Mouse (Mus musculus): ENCODE measurements around the gene Tmem132d. TPM values are rescaled to one million over a fixed set of nuclear protein-coding genes. Genes with fewer than 3 reads are reported as not detected.

Tmem132d gene
- polyA plus RNA-seq, 1 experiment: not detected

DNA sequence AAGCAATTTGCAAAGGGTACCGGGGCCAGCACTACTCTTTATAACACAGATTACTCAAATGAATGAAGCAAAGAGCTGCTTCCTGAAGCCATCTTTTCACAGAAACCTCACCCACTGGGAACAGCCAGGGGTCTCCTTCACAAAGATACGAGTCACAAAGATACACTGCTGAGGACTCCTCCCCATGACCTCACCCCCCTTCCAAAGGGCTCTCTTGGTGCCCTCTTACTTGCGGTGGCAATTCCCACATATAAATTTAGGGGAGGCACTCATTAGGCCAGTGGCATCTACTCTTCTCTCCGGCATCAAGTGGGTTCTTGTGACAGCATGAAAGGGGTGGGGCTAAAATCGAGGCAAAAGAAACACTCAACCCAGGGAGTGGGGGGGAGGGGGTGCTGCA, 8.2 kb upstream of the Tmem132d start:
- TF ChIP-seq CTCF (IDR thresholded peaks at IDR 0.05; ENCODE audit: low read depth, low read length) (no peak), POLR2A (IDR thresholded peaks at IDR 0.05; ENCODE audit: borderline replicate concordance, low read depth, low read length) (no peak)
- Histone ChIP-seq H3K4me3 (ENCODE audit: insufficient read depth, low read length) (no peak overlapping the region), H3K4me1 (ENCODE audit: control insufficient read depth, insufficient read depth, low read length) (no peaks in the 10 kb centered on the region), H3K27ac (ENCODE audit: insufficient read depth, low read depth, low read length) (no peak overlapping the region)

GRCm38 (mm10) chr5:128439828-128440227, 7.0 kb upstream of the Tmem132d start:
- TF ChIP-seq CTCF (IDR thresholded peaks at IDR 0.05; ENCODE audit: low read depth, low read length): no peak
- TF ChIP-seq POLR2A (IDR thresholded peaks at IDR 0.05; ENCODE audit: borderline replicate concordance, low read depth, low read length): no peak
- Histone ChIP-seq H3K4me1 (ENCODE audit: control insufficient read depth, insufficient read depth, low read length) (no peaks in the 10 kb centered on the region), H3K27ac (ENCODE audit: insufficient read depth, low read depth, low read length) (no peak overlapping the region), H3K4me3 (ENCODE audit: insufficient read depth, low read length) (no peak overlapping the region)

DNA sequence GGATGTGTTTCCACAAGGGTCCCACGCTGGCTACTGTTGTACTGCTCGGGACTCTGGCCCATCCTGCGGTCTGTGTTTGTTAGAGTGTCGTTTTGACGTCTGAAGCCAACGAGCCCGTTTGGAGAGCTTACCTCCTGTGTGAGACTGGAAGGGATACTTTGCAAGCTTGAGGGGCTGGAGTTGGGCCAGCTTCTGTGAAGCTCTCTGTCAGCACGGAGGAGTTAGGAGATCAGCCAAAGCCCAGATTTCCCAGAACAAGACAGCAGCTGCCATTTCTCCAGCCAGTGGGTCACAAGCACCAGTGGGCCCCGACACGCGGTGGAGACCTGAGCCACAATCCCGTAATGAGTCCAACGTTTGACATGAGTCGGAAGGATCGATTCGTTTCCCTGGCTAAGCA, 5.2 kb upstream of the Tmem132d start:
- TF ChIP-seq CTCF (IDR thresholded peaks at IDR 0.05; ENCODE audit: low read depth, low read length) (no peak), POLR2A (IDR thresholded peaks at IDR 0.05; ENCODE audit: borderline replicate concordance, low read depth, low read length) (no peak)
- Histone ChIP-seq H3K4me3 (ENCODE audit: insufficient read depth, low read length) (no peak overlapping the region), H3K27ac (ENCODE audit: insufficient read depth, low read depth, low read length) (no peak overlapping the region), H3K4me1 (ENCODE audit: control insufficient read depth, insufficient read depth, low read length) (no peaks in the 10 kb centered on the region)

DNA sequence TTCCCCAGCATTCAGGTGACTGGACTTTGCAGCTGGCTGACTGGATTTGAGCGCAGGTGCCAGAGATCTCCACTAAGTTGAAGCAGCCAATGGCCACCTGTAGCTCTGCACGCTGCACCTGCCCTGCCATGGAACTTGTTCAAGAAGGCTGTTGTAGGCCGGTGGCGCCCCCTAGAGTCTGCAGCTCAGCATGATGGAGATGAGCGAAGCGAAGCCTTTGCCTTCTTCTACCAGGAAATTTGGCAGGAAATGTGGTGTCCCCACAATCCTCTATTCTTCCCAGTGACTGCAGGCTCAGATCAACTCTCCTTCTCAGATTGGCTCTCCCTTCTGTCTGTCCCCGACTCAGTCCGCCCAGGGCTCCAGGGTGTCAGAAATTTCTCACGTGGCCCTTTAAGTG, 4.0 kb upstream of the Tmem132d start:
- no peak overlapping the region for H3K4me3 ChIP-seq (ENCODE audit: insufficient read depth, low read length)
- no peak for TF ChIP-seq POLR2A (IDR thresholded peaks at IDR 0.05; ENCODE audit: borderline replicate concordance, low read depth, low read length)
- no peak for TF ChIP-seq CTCF (IDR thresholded peaks at IDR 0.05; ENCODE audit: low read depth, low read length)
- no peaks in the 10 kb centered on the region for H3K4me1 ChIP-seq (ENCODE audit: control insufficient read depth, insufficient read depth, low read length)
- no peak overlapping the region for H3K27ac ChIP-seq (ENCODE audit: insufficient read depth, low read depth, low read length)

DNA sequence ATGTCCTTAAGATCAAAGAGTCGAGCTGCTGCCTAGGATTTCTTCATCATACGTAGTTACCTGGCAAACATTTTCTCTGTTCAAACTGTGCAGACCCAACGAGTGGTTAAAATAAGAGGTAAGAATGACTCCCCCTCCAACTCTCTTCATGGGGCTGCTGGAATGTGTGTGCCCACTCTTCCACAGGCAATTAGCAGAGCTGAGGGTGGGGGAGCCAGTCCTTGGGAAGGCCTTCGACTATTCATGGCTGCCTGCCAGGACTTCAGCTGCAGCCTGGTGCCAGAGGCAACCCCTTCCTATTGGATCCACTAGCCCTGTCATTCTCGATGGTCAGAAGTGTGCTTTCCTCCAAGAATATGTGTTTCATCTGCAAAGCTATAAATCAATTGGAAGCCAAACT, 2.8 kb upstream of the Tmem132d start:
- TF ChIP-seq CTCF (IDR thresholded peaks at IDR 0.05; ENCODE audit: low read depth, low read length) (no peak), POLR2A (IDR thresholded peaks at IDR 0.05; ENCODE audit: borderline replicate concordance, low read depth, low read length) (no peak)
- Histone ChIP-seq H3K27ac (ENCODE audit: insufficient read depth, low read depth, low read length) (no peak overlapping the region), H3K4me1 (ENCODE audit: control insufficient read depth, insufficient read depth, low read length) (no peaks in the 10 kb centered on the region), H3K4me3 (ENCODE audit: insufficient read depth, low read length) (no peak overlapping the region)

DNA sequence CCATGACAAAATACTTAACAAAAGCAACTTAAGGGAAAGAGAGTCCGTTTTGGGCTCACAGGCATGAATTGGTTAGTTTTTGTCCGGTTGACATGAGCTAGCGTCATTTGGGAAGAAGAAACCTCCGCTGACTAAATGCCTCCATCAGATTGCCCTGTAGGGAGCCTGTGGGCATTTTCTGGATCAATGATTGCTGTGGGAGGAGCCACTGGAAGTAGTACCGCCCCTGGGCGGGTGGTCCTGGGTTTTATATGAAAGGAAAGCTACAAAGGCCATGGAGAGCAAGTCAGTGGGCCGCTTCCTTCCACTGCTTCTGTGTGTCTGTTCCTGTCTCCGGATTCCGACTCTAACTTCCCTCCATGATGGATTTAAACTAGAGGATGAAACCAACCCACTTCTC, 909 bp upstream of the Tmem132d start:
- H3K4me3 ChIP-seq (ENCODE audit: insufficient read depth, low read length): no peak overlapping the region
- no peak for TF ChIP-seq CTCF (IDR thresholded peaks at IDR 0.05; ENCODE audit: low read depth, low read length)
- TF ChIP-seq POLR2A (IDR thresholded peaks at IDR 0.05; ENCODE audit: borderline replicate concordance, low read depth, low read length): no peak

GRCm38 (mm10) chr5:128432422-128432821, 455 bp downstream of the Tmem132d start:
- no peak overlapping the region for H3K27ac ChIP-seq (ENCODE audit: insufficient read depth, low read depth, low read length)
- TF ChIP-seq CTCF (IDR thresholded peaks at IDR 0.05; ENCODE audit: low read depth, low read length): no peak
- no peak for TF ChIP-seq POLR2A (IDR thresholded peaks at IDR 0.05; ENCODE audit: borderline replicate concordance, low read depth, low read length)
- H3K4me1 ChIP-seq (ENCODE audit: control insufficient read depth, insufficient read depth, low read length): no peaks in the 10 kb centered on the region
- no peak overlapping the region for H3K4me3 ChIP-seq (ENCODE audit: insufficient read depth, low read length)

More for the DNA sequence above, 909 bp upstream of the Tmem132d start:
- no peak overlapping the region for H3K27ac ChIP-seq (ENCODE audit: insufficient read depth, low read depth, low read length)
- H3K4me1 ChIP-seq (ENCODE audit: control insufficient read depth, insufficient read depth, low read length): no peaks in the 10 kb centered on the region

DNA sequence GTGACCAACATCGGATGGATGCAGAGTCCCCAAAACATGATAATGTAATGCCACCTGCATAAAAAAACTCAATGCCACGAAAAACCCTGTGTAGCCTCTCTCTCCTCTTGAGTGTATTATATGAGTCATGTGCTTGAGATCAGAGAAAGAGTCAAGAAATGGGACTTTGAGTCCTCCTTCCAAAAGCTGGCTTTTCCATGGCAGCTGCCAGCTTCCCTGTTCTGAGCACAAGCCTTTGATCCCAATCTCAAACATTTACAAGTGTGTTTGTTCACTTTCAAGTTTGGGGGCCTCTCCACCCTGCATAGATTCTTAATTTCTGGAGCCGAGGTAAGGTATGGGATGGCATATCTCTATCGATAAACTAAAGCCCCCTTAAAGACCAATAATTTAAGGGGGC, 8.2 kb downstream of the Tmem132d start:
- H3K27ac ChIP-seq (ENCODE audit: insufficient read depth, low read depth, low read length): no peak overlapping the region
- no peak overlapping the region for H3K4me3 ChIP-seq (ENCODE audit: insufficient read depth, low read length)
- TF ChIP-seq CTCF (IDR thresholded peaks at IDR 0.05; ENCODE audit: low read depth, low read length): no peak
- no peak for TF ChIP-seq POLR2A (IDR thresholded peaks at IDR 0.05; ENCODE audit: borderline replicate concordance, low read depth, low read length)
- no peaks in the 10 kb centered on the region for H3K4me1 ChIP-seq (ENCODE audit: control insufficient read depth, insufficient read depth, low read length)

GRCm38 (mm10) chr5:128424213-128424612, 8.7 kb downstream of the Tmem132d start:
- H3K4me3 ChIP-seq (ENCODE audit: insufficient read depth, low read length): no peak overlapping the region
- H3K4me1 ChIP-seq (ENCODE audit: control insufficient read depth, insufficient read depth, low read length): no peaks in the 10 kb centered on the region
- TF ChIP-seq POLR2A (IDR thresholded peaks at IDR 0.05; ENCODE audit: borderline replicate concordance, low read depth, low read length) (no peak), CTCF (IDR thresholded peaks at IDR 0.05; ENCODE audit: low read depth, low read length) (no peak)
- no peak overlapping the region for H3K27ac ChIP-seq (ENCODE audit: insufficient read depth, low read depth, low read length)

- H3K27ac ChIP-seq (ENCODE audit: insufficient read depth, low read depth, low read length): no peak overlapping the region
- no peaks in the 10 kb centered on the region for H3K4me1 ChIP-seq (ENCODE audit: control insufficient read depth, insufficient read depth, low read length)
- no peak overlapping the region for H3K4me3 ChIP-seq (ENCODE audit: insufficient read depth, low read length)
- no peak for TF ChIP-seq CTCF (IDR thresholded peaks at IDR 0.05; ENCODE audit: low read depth, low read length)
- TF ChIP-seq POLR2A (IDR thresholded peaks at IDR 0.05; ENCODE audit: borderline replicate concordance, low read depth, low read length): no peak
These were observed 10.8 kb downstream of the Tmem132d start for GRCm38 (mm10) chr5:128422090-128422489.

GRCm38 (mm10) chr5:128418149-128418710, 14.6 kb downstream of the Tmem132d start:
- no peak for TF ChIP-seq POLR2A (IDR thresholded peaks at IDR 0.05; ENCODE audit: borderline replicate concordance, low read depth, low read length)
- no peak for TF ChIP-seq CTCF (IDR thresholded peaks at IDR 0.05; ENCODE audit: low read depth, low read length)
- H3K4me3 ChIP-seq (ENCODE audit: insufficient read depth, low read length): no peak overlapping the region
- H3K27ac ChIP-seq (ENCODE audit: insufficient read depth, low read depth, low read length): no peak overlapping the region
- H3K4me1 ChIP-seq (ENCODE audit: control insufficient read depth, insufficient read depth, low read length): no peaks in the 10 kb centered on the region

Data from bone marrow macrophage, adult 2 months (primary cell).